Mouse (Mus musculus): ENCODE measurements at regions not wholly inside any gene's neighbourhood (a gene's known extent, or its start where the extent isn't known, plus 50 kb on each side); places are given as distances from the start of the nearest gene placed in this dataset.
A peak's percentile ranks its signal among the peaks of the same experiment; 100 is the strongest.

GRCm38 (mm10) chr4:124256515-124256914 lies 338.7 kb upstream of the 4930535I16Rik start:
- no peak for ATAC-seq (ENCODE audit: insufficient number of reproducible peaks, low FRiP score, low TSS enrichment, low read depth)

DNA sequence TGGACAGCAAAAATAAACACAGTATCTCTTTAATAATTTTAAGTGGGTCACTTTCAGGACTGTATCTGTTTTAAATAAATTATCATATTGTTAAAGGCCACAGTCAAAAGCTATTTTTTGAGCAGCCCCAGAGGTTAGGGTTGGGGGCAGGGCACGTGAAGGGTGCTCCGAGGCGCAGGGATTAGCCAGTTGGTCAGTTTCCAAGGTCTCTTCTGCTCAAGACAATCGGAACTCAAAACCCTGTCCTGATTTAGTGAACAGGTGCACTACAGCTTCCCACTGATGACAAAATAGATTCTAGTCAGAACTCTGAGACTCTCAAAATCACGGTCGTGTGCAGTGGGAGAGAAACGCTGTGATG lies 337.3 kb upstream of the 4930535I16Rik start:
- ATAC-seq (ENCODE audit: insufficient number of reproducible peaks, low FRiP score, low TSS enrichment, low read depth), result no peak
- Histone ChIP-seq H3K4me2 (ENCODE audit: low read depth, severe bottlenecking) (no peak overlapping the region), H3K9me3 (ENCODE audit: control insufficient read depth, low read length) (no peaks in the 10 kb centered on the region), H3K9ac (ENCODE audit: low read length) (no peak overlapping the region), H3K27ac (replicated peaks; ENCODE audit: low read depth, low read length) (no peak overlapping the region), H3K4me1 (ENCODE audit: control insufficient read depth, insufficient read depth, low read length) (no peaks in the 10 kb centered on the region), H3K36me3 (ENCODE audit: control insufficient read depth, insufficient read depth, low read length) (no peaks in the 10 kb centered on the region), H3K4me3 (ENCODE audit: low read depth, low read length) (no peak overlapping the region), H3K27me3 (ENCODE audit: control insufficient read depth, insufficient read depth, low read length) (no peaks in the 10 kb centered on the region)
- no peak for DNase-seq (ENCODE audit: low spot score)
- WGBS, result 56% methylated on average over 7 of the region's 7 CpGs

More at GRCm38 (mm10) chr4:124256515-124256914, 338.7 kb upstream of the 4930535I16Rik start:
- Histone ChIP-seq H3K9me3 (ENCODE audit: control insufficient read depth, low read length) (no peaks in the 10 kb centered on the region), H3K27ac (replicated peaks; ENCODE audit: low read depth, low read length) (no peak overlapping the region), H3K4me2 (ENCODE audit: low read depth, severe bottlenecking) (no peak overlapping the region), H3K4me3 (ENCODE audit: low read depth, low read length) (no peak overlapping the region), H3K9ac (ENCODE audit: low read length) (no peak overlapping the region), H3K36me3 (ENCODE audit: control insufficient read depth, insufficient read depth, low read length) (no peaks in the 10 kb centered on the region), H3K27me3 (ENCODE audit: control insufficient read depth, insufficient read depth, low read length) (no peaks in the 10 kb centered on the region), H3K4me1 (ENCODE audit: control insufficient read depth, insufficient read depth, low read length) (no peaks in the 10 kb centered on the region)
- whole genome bisulfite sequencing, result 85% methylated on average over 7 of the region's 7 CpGs
- DNase-seq (ENCODE audit: low spot score), result no peak

- Histone ChIP-seq H3K4me1 (ENCODE audit: control insufficient read depth, insufficient read depth, low read length) (no peaks in the 10 kb centered on the region), H3K4me3 (ENCODE audit: low read depth, low read length) (no peak overlapping the region), H3K9me3 (ENCODE audit: control insufficient read depth, low read length) (no peaks in the 10 kb centered on the region), H3K4me2 (ENCODE audit: low read depth, severe bottlenecking) (no peak overlapping the region), H3K36me3 (ENCODE audit: control insufficient read depth, insufficient read depth, low read length) (no peaks in the 10 kb centered on the region), H3K27ac (replicated peaks; ENCODE audit: low read depth, low read length) (no peak overlapping the region), H3K27me3 (ENCODE audit: control insufficient read depth, insufficient read depth, low read length) (no peaks in the 10 kb centered on the region), H3K9ac (ENCODE audit: low read length) (no peak overlapping the region)
- 45% methylated on average over 22 of the region's 22 CpGs for WGBS
- DNase-seq (ENCODE audit: low spot score) (no peak), ATAC-seq (ENCODE audit: insufficient number of reproducible peaks, low FRiP score, low TSS enrichment, low read depth) (no peak)
Measured at GRCm38 (mm10) chr4:124254446-124255182, 336.8 kb upstream of the 4930535I16Rik start.

GRCm38 (mm10) chr4:124241600-124241999 lies 323.8 kb upstream of the 4930535I16Rik start:
- no peaks in the 10 kb centered on the region for H3K27me3 ChIP-seq (ENCODE audit: control insufficient read depth, insufficient read depth, low read length)
- no peak overlapping the region for H3K4me2 ChIP-seq (ENCODE audit: low read depth, severe bottlenecking)
- H3K27ac ChIP-seq (replicated peaks; ENCODE audit: low read depth, low read length), result no peak overlapping the region
- no peak overlapping the region for H3K9ac ChIP-seq (ENCODE audit: low read length)
- ATAC-seq (ENCODE audit: insufficient number of reproducible peaks, low FRiP score, low TSS enrichment, low read depth) (no peak), DNase-seq (ENCODE audit: low spot score) (no peak)
- 55% methylated on average over 13 of the region's 13 CpGs for WGBS
- no peaks in the 10 kb centered on the region for H3K4me1 ChIP-seq (ENCODE audit: control insufficient read depth, insufficient read depth, low read length)
- no peaks in the 10 kb centered on the region for H3K36me3 ChIP-seq (ENCODE audit: control insufficient read depth, insufficient read depth, low read length)
- H3K4me3 ChIP-seq (ENCODE audit: low read depth, low read length), result no peak overlapping the region
- no peaks in the 10 kb centered on the region for H3K9me3 ChIP-seq (ENCODE audit: control insufficient read depth, low read length)

DNA sequence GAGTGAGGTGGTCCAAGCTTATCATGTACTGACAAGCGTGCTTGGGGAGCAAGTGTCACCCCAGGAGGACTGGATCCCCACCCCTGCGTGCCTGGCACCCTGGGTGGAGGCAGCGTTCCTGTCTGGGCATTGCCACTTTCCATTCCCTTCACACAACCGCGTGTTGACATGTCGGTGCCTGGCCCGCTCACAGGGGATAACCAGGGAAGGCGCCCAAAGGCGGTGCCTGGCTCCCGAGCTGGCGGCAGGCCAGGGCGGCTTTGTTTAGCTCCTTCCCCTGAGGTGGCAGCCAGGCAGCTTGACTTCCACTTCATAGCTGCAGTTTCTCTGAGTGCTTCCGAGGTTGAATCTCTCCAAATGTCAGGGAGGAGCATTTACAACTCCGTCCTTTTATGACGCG lies 318.7 kb upstream of the 4930535I16Rik start:
- Histone ChIP-seq H3K27me3 (ENCODE audit: control insufficient read depth, insufficient read depth, low read length) (no peaks in the 10 kb centered on the region), H3K36me3 (ENCODE audit: control insufficient read depth, insufficient read depth, low read length) (no peaks in the 10 kb centered on the region), H3K9ac (ENCODE audit: low read length) (no peak overlapping the region), H3K4me1 (ENCODE audit: control insufficient read depth, insufficient read depth, low read length) (no peaks in the 10 kb centered on the region), H3K27ac (replicated peaks; ENCODE audit: low read depth, low read length) (no peak overlapping the region), H3K4me3 (ENCODE audit: low read depth, low read length) (no peak overlapping the region), H3K4me2 (ENCODE audit: low read depth, severe bottlenecking) (no peak overlapping the region), H3K9me3 (ENCODE audit: control insufficient read depth, low read length) (no peaks in the 10 kb centered on the region)
- no peak for ATAC-seq (ENCODE audit: insufficient number of reproducible peaks, low FRiP score, low TSS enrichment, low read depth)
- DNase-seq (ENCODE audit: low spot score), result no peak
- 62% methylated on average over 16 of the region's 16 CpGs for WGBS

DNA sequence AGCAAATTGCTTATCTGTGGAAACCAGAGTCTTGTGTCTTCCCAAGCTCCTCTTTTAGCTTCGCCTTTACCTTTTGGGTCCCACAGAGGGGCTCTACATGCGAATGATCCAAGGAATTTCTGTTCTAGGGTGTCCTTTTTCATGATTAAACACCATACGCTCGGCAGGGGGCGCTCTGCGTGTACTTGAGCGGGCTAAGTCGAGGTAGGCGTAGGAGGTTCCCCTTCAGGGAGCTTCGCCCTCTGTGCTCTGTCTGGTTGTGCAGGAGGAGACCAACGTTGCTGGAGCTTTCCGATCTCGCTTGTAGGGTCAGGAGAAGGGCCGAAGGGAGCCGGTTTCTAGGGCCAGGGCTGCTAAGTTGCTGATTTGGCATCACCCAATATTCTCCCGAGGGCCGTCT lies 310.7 kb upstream of the 4930535I16Rik start:
- no peak overlapping the region for H3K4me2 ChIP-seq (ENCODE audit: low read depth, severe bottlenecking)
- no peak overlapping the region for H3K9ac ChIP-seq (ENCODE audit: low read length)
- H3K4me3 ChIP-seq (ENCODE audit: low read depth, low read length), result no peak overlapping the region
- no peaks in the 10 kb centered on the region for H3K9me3 ChIP-seq (ENCODE audit: control insufficient read depth, low read length)
- peaks cover 2% of the 10 kb centered on the region; the same call in 1 of the 2 replicates for H3K27me3 ChIP-seq (ENCODE audit: control insufficient read depth, insufficient read depth, low read length)
- 21% methylated on average over 17 of the region's 17 CpGs for WGBS
- DNase-seq (ENCODE audit: low spot score) (peak; percentile 82), ATAC-seq (ENCODE audit: insufficient number of reproducible peaks, low FRiP score, low TSS enrichment, low read depth) (0 out of 2 replicates have a peak, but pooled peaks have one; percentile 21)
- H3K4me1 ChIP-seq (ENCODE audit: control insufficient read depth, insufficient read depth, low read length), result no peaks in the 10 kb centered on the region
- H3K36me3 ChIP-seq (ENCODE audit: control insufficient read depth, insufficient read depth, low read length), result no peaks in the 10 kb centered on the region
- H3K27ac ChIP-seq (replicated peaks; ENCODE audit: low read depth, low read length), result no peak overlapping the region

DNA sequence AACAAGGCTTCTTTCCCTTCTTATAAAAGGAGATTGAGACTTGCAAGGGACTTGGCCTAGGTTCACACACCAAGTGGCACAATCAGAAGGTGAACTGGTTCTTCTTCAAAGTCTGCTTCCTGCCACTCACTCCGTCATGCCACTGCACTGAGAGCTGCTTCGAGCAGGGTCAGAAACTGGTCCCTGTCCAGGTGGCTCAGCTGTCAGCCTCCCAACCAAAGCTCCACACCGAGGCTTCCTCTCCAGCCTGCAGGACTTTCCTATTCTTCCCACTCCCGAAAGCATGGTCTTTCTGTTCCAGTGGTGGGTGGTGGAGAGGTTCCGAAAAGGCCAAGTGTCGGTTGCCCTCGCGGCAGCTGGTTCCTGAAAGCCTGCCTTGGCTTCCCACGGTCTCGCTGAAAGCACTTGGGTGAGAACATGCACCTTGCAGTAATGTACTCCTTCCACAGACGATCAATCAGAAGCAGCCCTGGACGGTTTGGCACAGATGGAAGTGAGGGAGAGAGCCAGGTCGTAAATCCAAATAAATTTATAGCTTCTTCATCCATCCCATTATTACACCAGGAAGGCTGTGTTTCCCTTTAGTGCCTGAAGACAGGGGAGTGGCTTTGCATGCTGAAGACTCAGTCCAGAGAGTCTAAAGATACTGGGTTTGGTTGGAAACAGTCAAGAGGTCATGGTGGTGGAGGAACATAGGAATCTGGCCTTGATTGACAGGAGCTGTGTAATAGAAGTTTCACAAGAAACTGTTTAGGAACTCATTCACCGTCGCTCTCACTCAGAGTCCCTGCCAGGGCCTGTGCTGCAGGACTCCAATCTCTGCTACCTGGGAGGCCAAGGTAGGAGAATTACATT lies 306.1 kb upstream of the 4930535I16Rik start:
- H3K4me2 ChIP-seq (ENCODE audit: low read depth, severe bottlenecking), result no peak overlapping the region
- no peak overlapping the region for H3K4me3 ChIP-seq (ENCODE audit: low read depth, low read length)
- no peaks in the 10 kb centered on the region for H3K9me3 ChIP-seq (ENCODE audit: control insufficient read depth, low read length)
- ATAC-seq (ENCODE audit: insufficient number of reproducible peaks, low FRiP score, low TSS enrichment, low read depth) (no peak), DNase-seq (ENCODE audit: low spot score) (no peak)
- H3K4me1 ChIP-seq (ENCODE audit: control insufficient read depth, insufficient read depth, low read length), result no peaks in the 10 kb centered on the region
- H3K36me3 ChIP-seq (ENCODE audit: control insufficient read depth, insufficient read depth, low read length), result no peaks in the 10 kb centered on the region
- H3K9ac ChIP-seq (ENCODE audit: low read length), result no peak overlapping the region
- H3K27ac ChIP-seq (replicated peaks; ENCODE audit: low read depth, low read length), result no peak overlapping the region
- WGBS, result 70% methylated on average over 15 of the region's 15 CpGs
- H3K27me3 ChIP-seq (ENCODE audit: control insufficient read depth, insufficient read depth, low read length), result peaks cover 2% of the 10 kb centered on the region; the same call in 1 of the 2 replicates

- Histone ChIP-seq H3K36me3 (ENCODE audit: control insufficient read depth, insufficient read depth, low read length) (no peaks in the 10 kb centered on the region), H3K9me3 (ENCODE audit: control insufficient read depth, low read length) (no peaks in the 10 kb centered on the region), H3K27ac (replicated peaks; ENCODE audit: low read depth, low read length) (no peak overlapping the region), H3K4me2 (ENCODE audit: low read depth, severe bottlenecking) (no peak overlapping the region), H3K4me3 (ENCODE audit: low read depth, low read length) (no peak overlapping the region), H3K4me1 (ENCODE audit: control insufficient read depth, insufficient read depth, low read length) (no peaks in the 10 kb centered on the region), H3K9ac (ENCODE audit: low read length) (no peak overlapping the region), H3K27me3 (ENCODE audit: control insufficient read depth, insufficient read depth, low read length) (no peaks in the 10 kb centered on the region)
- ATAC-seq (ENCODE audit: insufficient number of reproducible peaks, low FRiP score, low TSS enrichment, low read depth) (no peak), DNase-seq (ENCODE audit: low spot score) (no peak)
- 92% methylated on average over 4 of the region's 4 CpGs for WGBS
Measured at GRCm38 (mm10) chr4:124221736-124222135, 303.9 kb upstream of the 4930535I16Rik start.

Data from limb, embryonic 11.5 days (tissue).